Mouse (Mus musculus) CH12.LX (cell line): Measurements from ENCODE around the gene Esm1.

Experiments
- CTCF ChIP-seq, 2 experiments: IDR thresholded peaks in 1 of 2; conservative IDR thresholded peaks in 1 of 2; 2 replicates each; pipeline ENCODE4 v1.5.1; 2011 to 2012; ENCODE audit warnings: low read depth in 2 of 2, low read length in 2 of 2, improper control_type of control experiment in 1 of 2, inconsistent platforms in 1 of 2, mild to moderate bottlenecking in 1 of 2, moderate library complexity in 1 of 2
- ETS1 ChIP-seq: conservative IDR thresholded peaks from 2 replicates; pipeline ENCODE4 v1.6.1; 2012; ENCODE audit warnings: low read depth, mild to moderate bottlenecking, inconsistent platforms, low read length, improper control_type of control experiment, moderate library complexity
- MXI1 ChIP-seq: IDR thresholded peaks from 2 replicates; pipeline ENCODE4 v1.6.1; 2011; ENCODE audit warnings: mild to moderate bottlenecking, low read depth, low read length, improper control_type of control experiment
- MYC ChIP-seq: IDR thresholded peaks from 2 replicates; pipeline ENCODE4 v1.6.1; 2011; ENCODE audit warnings: low read depth, mild to moderate bottlenecking, improper control_type of control experiment, low read length
- POLR2A ChIP-seq: IDR thresholded peaks from 2 replicates; pipeline ENCODE4 v1.6.1; 2011; ENCODE audit warnings: low read depth, mild to moderate bottlenecking, improper control_type of control experiment, low read length
- RCOR1 ChIP-seq: conservative IDR thresholded peaks from 2 replicates; pipeline ENCODE4 v1.6.1; 2012; ENCODE audit warnings: low read depth, mild to moderate bottlenecking, inconsistent platforms, low read length, improper control_type of control experiment
- USF1 ChIP-seq: IDR thresholded peaks from 2 replicates; pipeline ENCODE4 v1.6.1; 2014; ENCODE audit warnings: low read depth, mild to moderate bottlenecking, inconsistent platforms, low read length, improper control_type of control experiment
- ZKSCAN1 ChIP-seq: IDR thresholded peaks from 2 replicates; pipeline ENCODE4 v1.6.1; 2012; ENCODE audit warnings: low read depth, inconsistent platforms, low read length, improper control_type of control experiment, borderline replicate concordance

DNA sequence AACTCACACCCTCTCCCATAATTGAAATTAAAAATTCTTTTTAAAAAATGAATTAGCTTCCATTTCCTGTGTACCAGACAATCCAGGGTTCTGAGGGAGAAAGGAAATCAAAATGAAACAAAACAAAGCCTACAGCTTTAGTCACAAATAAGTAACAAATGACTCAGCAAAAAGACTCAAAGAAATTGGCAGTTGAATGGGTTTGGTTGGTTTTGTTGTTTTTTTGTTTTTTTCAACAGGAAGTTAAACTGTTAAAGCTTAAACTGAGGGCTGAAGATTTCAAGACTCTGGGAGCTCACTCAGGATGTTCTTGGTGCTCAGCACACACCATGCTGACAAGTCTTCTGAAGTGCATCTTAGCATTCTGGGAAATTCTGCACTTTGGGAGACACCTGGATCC, 39.2 kb upstream of the Esm1 start:
- TF ChIP-seq MYC: no peak
- TF ChIP-seq ZKSCAN1: no peak
- no peak for TF ChIP-seq CTCF (conservative IDR thresholded peaks at IDR 0.05 in 1 of 2, IDR thresholded peaks at IDR 0.05 in 1 of 2; ENCODE audit: low read depth in 2 of 2, low read length in 2 of 2)
- no peak for TF ChIP-seq ETS1
- no peak for TF ChIP-seq MXI1
- TF ChIP-seq POLR2A: no peak
- TF ChIP-seq USF1: no peak
- TF ChIP-seq RCOR1: no peak
